Mouse (Mus musculus) C2C12 (cell line): ENCODE data around the gene Emp2. TPM values are rescaled to one million over a fixed set of nuclear protein-coding genes. Genes with fewer than 3 reads are reported as not detected.

ENCODE experiments used
- H3K27me3 ChIP-seq: one replicate; pipeline ENCODE4 v1.6.1; 2011; ENCODE audit not compliant: control insufficient read depth, insufficient read depth, insufficient read length
- H3K36me3 ChIP-seq: one replicate; pipeline ENCODE4 v1.6.1; 2011; ENCODE audit not compliant: control insufficient read depth, insufficient read depth
- H3K4me3 ChIP-seq: one replicate; pipeline ENCODE4 v1.5.1; 2011; ENCODE audit warnings: mild to moderate bottlenecking, control low read depth; ENCODE audit not compliant: poor library complexity, insufficient read depth, severe bottlenecking
- H3K79me2 ChIP-seq: one replicate; pipeline ENCODE4 v1.6.1; 2011; ENCODE audit not compliant: control insufficient read depth, insufficient read depth
- H3K79me3 ChIP-seq: one replicate; pipeline ENCODE4 v1.6.1; 2011; ENCODE audit warnings: low read depth, control low read depth
- H3ac ChIP-seq: one replicate; pipeline ENCODE3; 2011; ENCODE audit warnings: low read depth; ENCODE audit not compliant: control insufficient read depth, insufficient read length
- CEBPB ChIP-seq: IDR thresholded peaks from one replicate; pipeline ENCODE4 v1.6.1; 2011; ENCODE audit warnings: low read depth, mild to moderate bottlenecking, control low read depth, moderate library complexity
- CTCF ChIP-seq: IDR thresholded peaks from one replicate; pipeline ENCODE4 v1.5.1; 2011; ENCODE audit not compliant: control insufficient read depth, insufficient read depth, insufficient read length
- FOSL1 ChIP-seq: IDR thresholded peaks from one replicate; pipeline ENCODE4 v1.8.0; 2011; ENCODE audit warnings: mild to moderate bottlenecking, low read length; ENCODE audit not compliant: poor library complexity, insufficient read depth, severe bottlenecking
- MAX ChIP-seq: IDR thresholded peaks from one replicate; pipeline ENCODE4 v1.6.1; 2011; ENCODE audit warnings: mild to moderate bottlenecking, control low read depth
- MYOD1 ChIP-seq: IDR thresholded peaks from one replicate; pipeline ENCODE4 v1.6.1; 2011; ENCODE audit warnings: low read depth; ENCODE audit not compliant: control insufficient read depth, insufficient read length
- MYOG ChIP-seq: IDR thresholded peaks from one replicate; pipeline ENCODE4 v1.6.1; 2011; ENCODE audit not compliant: control insufficient read depth, insufficient read length; ENCODE audit errors: extremely low read depth
- USF1 ChIP-seq: IDR thresholded peaks from one replicate; pipeline ENCODE4 v1.6.1; 2011; ENCODE audit warnings: low read depth, mild to moderate bottlenecking, control low read depth, moderate library complexity
- microRNA-seq: library from miRNA; unstranded; fragments of <30 nt; microRNA quantifications from one replicate; pipeline ENCODE4, GENCODE M21; 2019; ENCODE audit warnings: borderline microRNAs expressed
- polyA plus RNA-seq: library from polyadenylated mRNA; unstranded; fragments of >200 nt; fragmentation: generic; extraction: Trizol; gene quantifications from one replicate; pipeline ENCODE4 v1.2.1, GENCODE M21; 2012; ENCODE audit warnings: missing spikeins

The Emp2 gene
- polyA plus RNA-seq, 1 experiment: 41.2 TPM

- no peak for TF ChIP-seq USF1
- no peak for TF ChIP-seq MYOD1
- no peak for TF ChIP-seq CTCF
- TF ChIP-seq CEBPB: no peak
- TF ChIP-seq MAX: no peak
- TF ChIP-seq MYOG: no peak
- H3ac ChIP-seq: no peak overlapping the region
- no peaks in the 10 kb centered on the region for H3K79me3 ChIP-seq
- no peak overlapping the region for H3K4me3 ChIP-seq
- no peaks in the 10 kb centered on the region for H3K36me3 ChIP-seq
- no peaks in the 10 kb centered on the region for H3K79me2 ChIP-seq
- no peaks in the 10 kb centered on the region for H3K27me3 ChIP-seq
Observed at GRCm38 (mm10) chr16:10253993-10254392, 59.8 kb downstream of the Emp2 start.

GRCm38 (mm10) chr16:10236601-10237000, 77.2 kb downstream of the Emp2 start:
- Histone ChIP-seq H3ac (no peak overlapping the region), H3K79me2 (no peaks in the 10 kb centered on the region), H3K36me3 (no peaks in the 10 kb centered on the region), H3K27me3 (no peaks in the 10 kb centered on the region), H3K4me3 (no peak overlapping the region), H3K79me3 (no peaks in the 10 kb centered on the region)
- TF ChIP-seq USF1 (no peak), FOSL1 (no peak), CTCF (no peak), MYOD1 (no peak), CEBPB (no peak), MYOG (no peak), MAX (no peak)

Small RNA genes lying within 50 kb of the gene (microRNA-seq; reads per million reads assigned to microRNA genes)
- not detected for gene Gm22932

Other genes with a start within 250 kb of the Emp2 start
- gene Rpl39l, start 143.7 kb downstream of the Emp2 start, polyA plus RNA-seq: 0.15 TPM
- gene Atf7ip2, start 121.3 kb downstream of the Emp2 start, polyA plus RNA-seq: 0.06 TPM
- not detected for gene Tekt5, start 81.5 kb upstream of the Emp2 start, polyA plus RNA-seq
- 67.6 TPM for gene Nubp1, start 98.0 kb upstream of the Emp2 start, polyA plus RNA-seq
- gene Tvp23a, start 133.4 kb upstream of the Emp2 start, polyA plus RNA-seq: 2.9 TPM
- not detected for gene Ciita, start 166.1 kb upstream of the Emp2 start, polyA plus RNA-seq
- gene Dexi, start 229.1 kb upstream of the Emp2 start, polyA plus RNA-seq: 17.1 TPM
- gene Clec16a, start 231.4 kb upstream of the Emp2 start, polyA plus RNA-seq: 10.0 TPM